Comparison of ENCODE assay signal across 10 mouse cellular contexts in genomic region chr17:34109806-34110195, GRCm38 (mm10). TPM values are rescaled to one million over a fixed set of nuclear protein-coding genes. Genes with fewer than 3 reads are reported as not detected.
DNase-seq lines count a peak whose midpoint lies in the region; ATAC-seq and TF ChIP-seq lines count a peak whose summit lies in the region.
"Had no signal": no experiment of that assay in that cellular context is flagged by ENCODE, and none has a peak within 500 bp of the region (broad histone marks: within the 10 kb centered on the region; RNA-seq: fewer than 3 reads in every experiment).

No protein-coding gene starts in this region.

- H3K9me3 ChIP-seq in hindbrain, embryonic 16.5 days (ENCODE audit: control insufficient read depth, low read length), result peaks cover 2% of the 10 kb centered on the region; the same call in 1 of the 2 replicates
- H3K9me3 ChIP-seq in midbrain, postnatal 0 days (ENCODE audit: low read length), result no peaks in the 10 kb centered on the region; the same call in 1 of the 2 replicates

- TF ChIP-seq CTCF in liver, adult 2 months (IDR thresholded peaks at IDR 0.05; ENCODE audit: low read depth, low read length), result no peak
- no peak for TF ChIP-seq CTCF in midbrain, postnatal 0 days (IDR thresholded peaks at IDR 0.05)

- TF ChIP-seq POLR2A in liver, adult 2 months (IDR thresholded peaks at IDR 0.05; ENCODE audit: extremely low read depth, insufficient read depth, low read length), result no peak

- peak; percentile 13; the same call in 1 of the 2 replicates for ATAC-seq in common myeloid progenitor, adult 5-6 weeks (replicated peaks; ENCODE audit: low read depth, poor library complexity, severe bottlenecking)
- peak; percentile 35 for ATAC-seq in hindbrain, embryonic 16.5 days
- 0 out of 2 replicates have a peak, but pooled peaks have one; percentile 15 for ATAC-seq in midbrain, postnatal 0 days (ENCODE audit: low FRiP score)

- H3K9ac ChIP-seq in liver, adult 2 months (ENCODE audit: low read depth, low read length), result no peak overlapping the region
- H3K9ac ChIP-seq in hindbrain, embryonic 16.5 days (ENCODE audit: low read depth, low read length), result no peak overlapping the region
- H3K9ac ChIP-seq in midbrain, postnatal 0 days (replicated peaks; ENCODE audit: low read length, poor library complexity, severe bottlenecking), result no peak overlapping the region

- H3K27me3 ChIP-seq in liver, adult 2 months (ENCODE audit: control insufficient read depth, insufficient read depth, low read length), result no peaks in the 10 kb centered on the region
- no peaks in the 10 kb centered on the region for H3K27me3 ChIP-seq in hindbrain, embryonic 16.5 days (replicated peaks; ENCODE audit: control insufficient read depth, insufficient read depth, low read length)
- no peaks in the 10 kb centered on the region for H3K27me3 ChIP-seq in midbrain, postnatal 0 days (ENCODE audit: insufficient read depth, low read length)

- H3K4me1 ChIP-seq in liver, adult 2 months (ENCODE audit: control insufficient read depth, insufficient read depth, low read length), result peaks cover 5% of the 10 kb centered on the region; the same call in 1 of the 2 replicates
- no peaks in the 10 kb centered on the region; the same call in 1 of the 2 replicates for H3K4me1 ChIP-seq in hindbrain, embryonic 16.5 days (ENCODE audit: control insufficient read depth, insufficient read depth, low read depth, low read length)
- H3K4me1 ChIP-seq in midbrain, postnatal 0 days (ENCODE audit: insufficient read depth, low read length), result no peaks in the 10 kb centered on the region

- no peak overlapping the region for H3K27ac ChIP-seq in liver, adult 2 months (replicated peaks; ENCODE audit: insufficient read depth, low read depth, low read length)
- peak overlapping the region; percentile 29; the same call in 1 of the 2 replicates for H3K27ac ChIP-seq in hindbrain, embryonic 16.5 days (ENCODE audit: low read depth, low read length)
- no peak overlapping the region for H3K27ac ChIP-seq in midbrain, postnatal 0 days (ENCODE audit: low read depth, low read length)
- H3K27ac ChIP-seq: left cerebral cortex, adult 2 months had no signal

- H3K4me3 ChIP-seq in liver, adult 2 months (ENCODE audit: insufficient read depth, low read depth, low read length), result no peak overlapping the region
- no peak overlapping the region for H3K4me3 ChIP-seq in hindbrain, embryonic 16.5 days (ENCODE audit: low read length)
- H3K4me3 ChIP-seq in midbrain, postnatal 0 days (ENCODE audit: low read depth, low read length), result no peak overlapping the region
- H3K4me3 ChIP-seq: left cerebral cortex, adult 2 months had no signal

- H3K79me2 ChIP-seq in liver, adult 2 months (ENCODE audit: control insufficient read depth, insufficient read depth, low read length), result no peaks in the 10 kb centered on the region

- 76% methylated on average over 3 of the region's 3 CpGs for WGBS in liver, adult 2 months
- WGBS in hindbrain, embryonic 16.5 days, result 71% methylated on average over 3 of the region's 3 CpGs
- 63% methylated on average over 3 of the region's 3 CpGs for WGBS in midbrain, postnatal 0 days

- peak; percentile 71 for DNase-seq in liver, adult 2 months (ENCODE audit: extremely low read depth, low read depth, low spot score)
- no peak for DNase-seq in liver
- DNase-seq in midbrain, postnatal 0 days (ENCODE audit: low spot score), result no peak
- no peak for DNase-seq in thymus, postnatal 4 days
- no peak for DNase-seq in urinary bladder, postnatal 10 days (ENCODE audit: low spot score)
- no peak for DNase-seq in spleen, postnatal 36 days (ENCODE audit: low spot score in 2 of 2)

- H3K36me3 ChIP-seq in liver, adult 2 months (ENCODE audit: control insufficient read depth, insufficient read depth, low read length), result peaks cover 42% of the 10 kb centered on the region
- peaks cover 37% of the 10 kb centered on the region for H3K36me3 ChIP-seq in hindbrain, embryonic 16.5 days (ENCODE audit: control insufficient read depth, insufficient read depth, low read length)
- peaks cover 43% of the 10 kb centered on the region for H3K36me3 ChIP-seq in midbrain, postnatal 0 days (ENCODE audit: insufficient read depth, low read length)

- H3K4me2 ChIP-seq in hindbrain, embryonic 16.5 days (ENCODE audit: low read length), result no peak overlapping the region
- no peak overlapping the region for H3K4me2 ChIP-seq in midbrain, postnatal 0 days (ENCODE audit: low read depth, low read length, poor library complexity, severe bottlenecking)
- H3K4me2 ChIP-seq: heart, embryonic 11.5 days had no signal

RNA-seq across cellular contexts. Expression of gene H2-DMa, which starts 9.5 kb away (rescaled TPM):
- total RNA-seq in liver, adult 2 months (2014; rRNA removed), result 7.1 and 8.5 TPM in 2 replicates
- polyA plus RNA-seq in liver, adult 2 months (2012; rRNA removed), result 8.3 and 13.1 TPM in 2 replicates
- total RNA-seq in common myeloid progenitor, adult 5-6 weeks (2017), result 90.2 and 104 TPM in 2 replicates
- polyA plus RNA-seq in hindbrain, embryonic 16.5 days (2015; fragmentation: Nextera tagmentation; extraction: Ambion mirVana), result 20.5 and 20.9 TPM in 2 replicates
- 23.8 and 39.0 TPM in 2 replicates for total RNA-seq in midbrain, postnatal 0 days (2014; rRNA removed)
- 24.8 and 26.1 TPM in 2 replicates for polyA plus RNA-seq in midbrain, postnatal 0 days (2015; fragmentation: Nextera tagmentation; extraction: Ambion mirVana)

RNA-seq across cellular contexts. Expression of gene Brd2, which starts 12.6 kb away (rescaled TPM):
- total RNA-seq in liver, adult 2 months (2014; rRNA removed), result 39.0 and 53.2 TPM in 2 replicates
- polyA plus RNA-seq in liver, adult 2 months (2012; rRNA removed), result 55.8 and 76.9 TPM in 2 replicates
- total RNA-seq in common myeloid progenitor, adult 5-6 weeks (2017), result 347 and 388 TPM in 2 replicates
- polyA plus RNA-seq in hindbrain, embryonic 16.5 days (2015; fragmentation: Nextera tagmentation; extraction: Ambion mirVana), result 98.5 and 123 TPM in 2 replicates
- total RNA-seq in midbrain, postnatal 0 days (2014; rRNA removed), result 219 and 233 TPM in 2 replicates
- polyA plus RNA-seq in midbrain, postnatal 0 days (2015; fragmentation: Nextera tagmentation; extraction: Ambion mirVana), result 107 and 124 TPM in 2 replicates

RNA-seq across cellular contexts. Expression of gene H2-Oa, which starts 17.7 kb away (rescaled TPM):
- 0.28 and 0.47 TPM in 2 replicates for total RNA-seq in liver, adult 2 months (2014; rRNA removed)
- 0.76 and 1.4 TPM in 2 replicates for polyA plus RNA-seq in liver, adult 2 months (2012; rRNA removed)
- 7.8 and 10.5 TPM in 2 replicates for total RNA-seq in common myeloid progenitor, adult 5-6 weeks (2017)
- 0.14 TPM in 1 of 2 replicates, not detected in the other for polyA plus RNA-seq in hindbrain, embryonic 16.5 days (2015; fragmentation: Nextera tagmentation; extraction: Ambion mirVana)
- total RNA-seq in midbrain, postnatal 0 days (2014; rRNA removed), result not detected in 2 replicates
- 0.23 TPM in 1 of 2 replicates, not detected in the other for polyA plus RNA-seq in midbrain, postnatal 0 days (2015; fragmentation: Nextera tagmentation; extraction: Ambion mirVana)

RNA-seq across cellular contexts. Expression of gene H2-DMb2, which starts 33.3 kb away (rescaled TPM):
- total RNA-seq in liver, adult 2 months (2014; rRNA removed), result 0.74 and 1.7 TPM in 2 replicates
- polyA plus RNA-seq in liver, adult 2 months (2012; rRNA removed), result 1.1 and 3.1 TPM in 2 replicates
- total RNA-seq in common myeloid progenitor, adult 5-6 weeks (2017), result 3.3 and 5.5 TPM in 2 replicates
- polyA plus RNA-seq in hindbrain, embryonic 16.5 days (2015; fragmentation: Nextera tagmentation; extraction: Ambion mirVana), result 0.25 and 0.28 TPM in 2 replicates
- total RNA-seq in midbrain, postnatal 0 days (2014; rRNA removed), result 0.16 and 0.47 TPM in 2 replicates
- polyA plus RNA-seq in midbrain, postnatal 0 days (2015; fragmentation: Nextera tagmentation; extraction: Ambion mirVana), result 1.4 and 1.6 TPM in 2 replicates
- polyA plus RNA-seq: heart, embryonic 11.5 days had no signal

RNA-seq across cellular contexts. Expression of gene H2-DMb1, which starts 43.1 kb away (rescaled TPM):
- total RNA-seq in liver, adult 2 months (2014; rRNA removed), result 4.2 and 6.6 TPM in 2 replicates
- 8.3 and 14.5 TPM in 2 replicates for polyA plus RNA-seq in liver, adult 2 months (2012; rRNA removed)
- total RNA-seq in common myeloid progenitor, adult 5-6 weeks (2017), result 31.9 and 35.1 TPM in 2 replicates
- 0.68 and 1.5 TPM in 2 replicates for polyA plus RNA-seq in hindbrain, embryonic 16.5 days (2015; fragmentation: Nextera tagmentation; extraction: Ambion mirVana)
- 0.47 and 4.7 TPM in 2 replicates for total RNA-seq in midbrain, postnatal 0 days (2014; rRNA removed)
- 1.6 and 2.3 TPM in 2 replicates for polyA plus RNA-seq in midbrain, postnatal 0 days (2015; fragmentation: Nextera tagmentation; extraction: Ambion mirVana)
